Mouse (Mus musculus): ENCODE measurements around the gene Cfap299. TPM values are rescaled to one million over a fixed set of nuclear protein-coding genes. Genes with fewer than 3 reads are reported as not detected.

Cfap299 gene
- total RNA-seq, 2 experiments from 2014 or later, result not detected

GRCm38 (mm10) chr5:98376058-98376798, 47.1 kb downstream of the Cfap299 start:
- intact Hi-C loops (cut with DNase I), result no loop called here

GRCm38 (mm10) chr5:98376799-98377090, 47.6 kb downstream of the Cfap299 start:
- intact Hi-C loops (cut with DNase I), result no loop called here
- no peak for DNase-seq

More at GRCm38 (mm10) chr5:98376058-98376798, 47.1 kb downstream of the Cfap299 start:
- no peak for DNase-seq

GRCm38 (mm10) chr5:98380360-98380759, 51.3 kb downstream of the Cfap299 start:
- no peak for DNase-seq
- intact Hi-C loops (cut with DNase I), result no loop called here

GRCm38 (mm10) chr5:98387054-98387453, 58.0 kb downstream of the Cfap299 start:
- DNase-seq, result no peak
- intact Hi-C loops (cut with DNase I), result no loop called here

- intact Hi-C loops (cut with DNase I), result no loop called here
- no peak for DNase-seq
Measured at GRCm38 (mm10) chr5:98402165-98402564, 73.1 kb downstream of the Cfap299 start.

- peak in 1 of 2 experiments; percentile 15 for DNase-seq
- intact Hi-C loops (cut with DNase I), result no loop called here
Measured at GRCm38 (mm10) chr5:98410060-98410459, 81.0 kb downstream of the Cfap299 start.

- no peak for DNase-seq
- intact Hi-C loops (cut with DNase I), result no loop called here
Measured at GRCm38 (mm10) chr5:98416385-98417145, 87.5 kb downstream of the Cfap299 start.

GRCm38 (mm10) chr5:98424965-98425364, 95.9 kb downstream of the Cfap299 start:
- intact Hi-C loops (cut with DNase I), result no loop called here

GRCm38 (mm10) chr5:98426112-98426511, 97.0 kb downstream of the Cfap299 start:
- intact Hi-C loops (cut with DNase I), result no loop called here
- no peak for DNase-seq

More at GRCm38 (mm10) chr5:98424965-98425364, 95.9 kb downstream of the Cfap299 start:
- DNase-seq, result no peak

GRCm38 (mm10) chr5:98430060-98430459, 101.0 kb downstream of the Cfap299 start:
- intact Hi-C loops (cut with DNase I), result no loop called here
- DNase-seq, result no peak

- intact Hi-C loops (cut with DNase I), result no loop called here
Measured at GRCm38 (mm10) chr5:98438686-98439085, 109.6 kb downstream of the Cfap299 start.

GRCm38 (mm10) chr5:98446771-98447462, 117.8 kb downstream of the Cfap299 start:
- no peak for DNase-seq
- intact Hi-C loops (cut with DNase I), result no loop called here

More at GRCm38 (mm10) chr5:98438686-98439085, 109.6 kb downstream of the Cfap299 start:
- DNase-seq, result no peak

- DNase-seq, result no peak
- intact Hi-C loops (cut with DNase I), result no loop called here
Measured at GRCm38 (mm10) chr5:98449873-98450272, 120.8 kb downstream of the Cfap299 start.

- intact Hi-C loops (cut with DNase I), result no loop called here
- DNase-seq, result no peak
Measured at GRCm38 (mm10) chr5:98466882-98467535, 137.9 kb downstream of the Cfap299 start.

GRCm38 (mm10) chr5:98470052-98470451, 140.9 kb downstream of the Cfap299 start:
- intact Hi-C loops (cut with DNase I), result no loop called here

GRCm38 (mm10) chr5:98476539-98476938, 147.4 kb downstream of the Cfap299 start:
- intact Hi-C loops (cut with DNase I), result no loop called here
- peak; percentile 5 to 12 for DNase-seq

More at GRCm38 (mm10) chr5:98470052-98470451, 140.9 kb downstream of the Cfap299 start:
- DNase-seq, result no peak

- peak in 1 of 2 experiments; percentile 4 for DNase-seq
- intact Hi-C loops (cut with DNase I), result no loop called here
Measured at GRCm38 (mm10) chr5:98477261-98477660, 148.2 kb downstream of the Cfap299 start.

- no peak for DNase-seq
- intact Hi-C loops (cut with DNase I), result no loop called here
Measured at GRCm38 (mm10) chr5:98483507-98483906, 154.4 kb downstream of the Cfap299 start.

- intact Hi-C loops (cut with DNase I), result no loop called here
- no peak for DNase-seq
Measured at GRCm38 (mm10) chr5:98485189-98485588, 156.1 kb downstream of the Cfap299 start.

GRCm38 (mm10) chr5:98498317-98498716, 169.2 kb downstream of the Cfap299 start:
- DNase-seq, result no peak

GRCm38 (mm10) chr5:98516214-98516613, 187.1 kb downstream of the Cfap299 start:
- intact Hi-C loops (cut with DNase I), result no loop called here
- DNase-seq, result no peak

More at GRCm38 (mm10) chr5:98498317-98498716, 169.2 kb downstream of the Cfap299 start:
- intact Hi-C loops (cut with DNase I), result no loop called here
